In the genomic region with DNA sequence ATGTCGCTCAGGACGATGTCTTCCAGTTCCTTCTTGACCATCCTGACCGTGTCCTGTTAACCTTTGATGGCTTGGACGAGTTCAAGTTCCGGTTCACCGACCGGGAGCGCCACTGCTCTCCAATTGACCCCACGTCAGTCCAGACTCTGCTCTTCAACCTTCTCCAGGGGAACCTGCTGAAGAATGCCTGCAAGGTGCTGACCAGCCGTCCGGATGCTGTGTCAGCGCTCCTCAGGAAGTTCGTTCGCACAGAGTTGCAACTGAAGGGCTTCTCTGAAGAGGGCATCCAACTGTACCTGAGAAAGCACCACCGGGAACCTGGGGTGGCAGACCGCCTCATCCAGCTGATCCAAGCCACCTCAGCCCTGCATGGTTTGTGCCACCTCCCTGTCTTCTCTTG, we compare ENCODE assay signal across 28 mouse cellular contexts. TPM values are rescaled to one million over a fixed set of nuclear protein-coding genes. Genes with fewer than 3 reads are reported as not detected.
A peak's percentile ranks its signal among the peaks of the same experiment; 100 is the strongest.
DNase-seq lines count a peak whose midpoint lies in the region; ATAC-seq and TF ChIP-seq lines count a peak whose summit lies in the region.
"Had no signal": no experiment of that assay in that cellular context is flagged by ENCODE, and none has a peak within 500 bp of the region (broad histone marks: within the 10 kb centered on the region; RNA-seq: fewer than 3 reads in every experiment).

No protein-coding gene starts in this region.

- no peaks in the 10 kb centered on the region for H3K9me3 ChIP-seq in kidney, embryonic 14.5 days (ENCODE audit: control insufficient read depth, low read length)
- H3K9me3 ChIP-seq: embryonic facial prominence, embryonic 12.5 days; heart, embryonic 10.5 days; heart, embryonic 15.5 days; hindbrain, embryonic 13.5 days; liver, embryonic 15.5 days; midbrain, embryonic 10.5 days; neural tube, embryonic 12.5 days had no signal

- H3K4me3 ChIP-seq in kidney, embryonic 14.5 days (ENCODE audit: low read length) = no peak overlapping the region
- H3K4me3 ChIP-seq in kidney, adult 2 months (ENCODE audit: insufficient read depth, low read depth, low read length) = peak overlapping the region; percentile 6; the same call in 1 of the 2 replicates
- H3K4me3 ChIP-seq: embryonic facial prominence, embryonic 12.5 days; heart, embryonic 10.5 days; heart, embryonic 15.5 days; hindbrain, embryonic 13.5 days; liver, embryonic 15.5 days; midbrain, embryonic 10.5 days; myocyte; neural tube, embryonic 12.5 days had no signal

- H3K36me3 ChIP-seq in kidney, embryonic 14.5 days (ENCODE audit: control insufficient read depth, insufficient read depth, low read length) = no peaks in the 10 kb centered on the region
- no peaks in the 10 kb centered on the region for H3K36me3 ChIP-seq in kidney, adult 2 months (ENCODE audit: control insufficient read depth, insufficient read depth, low read length)
- H3K36me3 ChIP-seq: embryonic facial prominence, embryonic 12.5 days; heart, embryonic 10.5 days; heart, embryonic 15.5 days; hindbrain, embryonic 13.5 days; liver, embryonic 15.5 days; midbrain, embryonic 10.5 days; neural tube, embryonic 12.5 days had no signal

- H3K4me1 ChIP-seq in kidney, embryonic 14.5 days (ENCODE audit: control insufficient read depth, insufficient read depth, low read length) = peaks cover 11% of the 10 kb centered on the region; the same call in 1 of the 2 replicates
- H3K4me1 ChIP-seq in kidney, adult 2 months (ENCODE audit: control insufficient read depth, insufficient read depth, low read length) = peaks cover 9% of the 10 kb centered on the region
- H3K4me1 ChIP-seq: liver, embryonic 15.5 days had no signal

- WGBS in kidney, embryonic 14.5 days = 47% methylated on average over 16 of the region's 16 CpGs
- 40% methylated on average over 16 of the region's 16 CpGs for WGBS in kidney, adult 2 months

- peak; percentile 70 for DNase-seq in kidney, adult 18-20 months
- DNase-seq in kidney, adult 2 months = peak; percentile 94
- DNase-seq in kidney, postnatal 10 days = peak; percentile 70
- DNase-seq in heart, postnatal 10 days = no peak
- no peak for DNase-seq in left cerebral cortex, postnatal 14 days (ENCODE audit: low spot score in 2 of 2)
- no peak for DNase-seq in frontal cortex, postnatal 36 days (ENCODE audit: low spot score in 2 of 2)
- DNase-seq: adrenal gland, adult 2 months; embryo, embryonic 11 days; gastrocnemius, postnatal 25 days; heart, adult 11 months; heart, postnatal 36 days; layer of hippocampus, postnatal 36 days; lung, embryonic 14.5 days; right cerebral cortex, postnatal 4 days; thymus, adult 18-20 months; thymus, postnatal 25 days had no signal

- no peak for TF ChIP-seq POLR2A in kidney, adult 2 months (IDR thresholded peaks at IDR 0.05; ENCODE audit: low read depth, low read length)

- intact Hi-C loops in heart, postnatal 10 days (cut with DNase I) = no loop called here
- intact Hi-C loops in left cerebral cortex, postnatal 14 days (cut with DNase I) = no loop called here

- no peak for ATAC-seq in kidney, embryonic 14.5 days (ENCODE audit: low FRiP score, low TSS enrichment)
- ATAC-seq: forebrain, embryonic 14.5 days; intestine, postnatal 0 days had no signal

- no peaks in the 10 kb centered on the region for H3K27me3 ChIP-seq in kidney, embryonic 14.5 days (ENCODE audit: control insufficient read depth, insufficient read depth, low read length)
- H3K27me3 ChIP-seq in kidney, adult 2 months (replicated peaks; ENCODE audit: control insufficient read depth, insufficient read depth, low read length) = no peaks in the 10 kb centered on the region
- H3K27me3 ChIP-seq: embryonic facial prominence, embryonic 12.5 days; liver, embryonic 15.5 days; neural tube, embryonic 12.5 days had no signal

- H3K4me2 ChIP-seq in kidney, embryonic 14.5 days (replicated peaks; ENCODE audit: low read depth, low read length) = no peak overlapping the region
- H3K4me2 ChIP-seq: embryonic facial prominence, embryonic 12.5 days; heart, embryonic 15.5 days; hindbrain, embryonic 13.5 days; liver, embryonic 15.5 days; lung, embryonic 14.5 days; neural tube, embryonic 12.5 days had no signal

- no peak overlapping the region for H3K9ac ChIP-seq in kidney, embryonic 14.5 days (ENCODE audit: low read depth, low read length)
- H3K9ac ChIP-seq: embryonic facial prominence, embryonic 12.5 days; heart, embryonic 15.5 days; hindbrain, embryonic 13.5 days; liver, embryonic 15.5 days; lung, embryonic 14.5 days; neural tube, embryonic 12.5 days had no signal

- H3K27ac ChIP-seq in kidney, embryonic 14.5 days (ENCODE audit: low read depth, low read length) = no peak overlapping the region
- H3K27ac ChIP-seq in kidney, adult 2 months (ENCODE audit: insufficient read depth, low read depth, low read length) = peak overlapping the region; percentile 75
- H3K27ac ChIP-seq: embryonic facial prominence, embryonic 12.5 days; heart, embryonic 10.5 days; heart, embryonic 15.5 days; hindbrain, embryonic 13.5 days; liver, embryonic 15.5 days; midbrain, embryonic 10.5 days; neural tube, embryonic 12.5 days; stomach, postnatal 0 days had no signal

- no peak for TF ChIP-seq CTCF in kidney, adult 2 months (conservative IDR thresholded peaks at IDR 0.05; ENCODE audit: insufficient read depth, insufficient read length, low read depth, low read length)

RNA-seq across cellular contexts. Expression of a gene that starts 17.0 kb away (rescaled TPM):
- polyA plus RNA-seq in kidney, embryonic 14.5 days (2014; fragmentation: Nextera tagmentation; extraction: Ambion mirVana) = 0.11 and 0.15 TPM in 2 replicates
- polyA plus RNA-seq in kidney, adult 2 months (2012; rRNA removed) = 1.4 and 1.7 TPM in 2 replicates
- 1 to 10 TPM; 1.0 to 1.4 TPM for total RNA-seq in heart, postnatal 10 days (2021)
- total RNA-seq in left cerebral cortex, postnatal 14 days (2021) = under 1 TPM; 0.51 to 0.53 TPM

RNA-seq across cellular contexts. Expression of a gene that starts 28.2 kb away (rescaled TPM):
- polyA plus RNA-seq in kidney, embryonic 14.5 days (2014; fragmentation: Nextera tagmentation; extraction: Ambion mirVana) = 2.2 and 2.3 TPM in 2 replicates
- polyA plus RNA-seq in kidney, adult 2 months (2012; rRNA removed) = 1.8 and 2.0 TPM in 2 replicates
- total RNA-seq in heart, postnatal 10 days (2021) = 1 to 10 TPM; 1.5 to 2.0 TPM
- total RNA-seq in left cerebral cortex, postnatal 14 days (2021) = 1 to 10 TPM; 1.8 to 2.0 TPM

RNA-seq across cellular contexts. Expression of a gene that starts 32.7 kb away (rescaled TPM):
- 9.0 and 16.6 TPM in 2 replicates for polyA plus RNA-seq in kidney, embryonic 14.5 days (2014; fragmentation: Nextera tagmentation; extraction: Ambion mirVana)
- 8.4 and 10.0 TPM in 2 replicates for polyA plus RNA-seq in kidney, adult 2 months (2012; rRNA removed)
- total RNA-seq in heart, postnatal 10 days (2021) = 10 to 100 TPM; 19.8 to 22.0 TPM
- total RNA-seq in left cerebral cortex, postnatal 14 days (2021) = 10 to 100 TPM; 73.8 to 85.9 TPM

Comparison
In these comparisons a context has a peak if more than half of its experiments do, and no peak if none do; other contexts are left out.
1. DNase-seq: peak in kidney, adult 18-20 months (single experiment), kidney, adult 2 months (single experiment) and kidney, postnatal 10 days (single experiment); none in heart, postnatal 10 days (0 of 2), left cerebral cortex, postnatal 14 days (0 of 2) and frontal cortex, postnatal 36 days (0 of 2).